Mouse (Mus musculus): ENCODE measurements at regions not wholly inside any gene's neighbourhood (a gene's known extent, or its start where the extent isn't known, plus 50 kb on each side); places are given as distances from the start of the nearest gene placed in this dataset.

DNA sequence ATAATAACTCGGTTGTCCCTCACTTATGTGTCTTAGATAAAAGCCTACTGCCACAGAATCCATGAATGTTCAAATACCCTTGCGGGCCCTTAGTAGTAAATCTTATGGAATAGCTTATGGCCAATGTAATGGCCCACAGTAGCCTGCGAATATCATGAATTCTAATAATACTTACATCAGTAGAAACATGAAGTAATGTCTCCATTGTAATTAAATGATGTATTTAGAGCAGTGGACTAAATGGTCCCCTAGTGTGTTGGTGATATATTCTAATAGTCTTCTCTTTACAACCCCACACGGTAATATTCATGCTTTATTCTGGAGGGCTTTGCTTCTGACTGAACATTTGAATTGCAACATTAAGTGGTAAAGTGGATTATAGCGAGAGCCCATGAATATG is 268.7 kb upstream of the Fign start:
- TF ChIP-seq CTCF (IDR thresholded peaks at IDR 0.05; ENCODE audit: low read depth) (no peak), EP300 (optimal IDR thresholded peaks at IDR 0.05) (no peak)
